Comparison of ENCODE assay signal across 9 mouse cellular contexts in genomic region chr6:136353399-136354184, GRCm38 (mm10). TPM values are rescaled to one million over a fixed set of nuclear protein-coding genes. Genes with fewer than 3 reads are reported as not detected.
DNase-seq lines count a peak whose midpoint lies in the region; ATAC-seq lines count a peak whose summit lies in the region.
"Had no signal": no experiment of that assay in that cellular context is flagged by ENCODE, and none has a peak within 500 bp of the region (broad histone marks: within the 10 kb centered on the region; RNA-seq: fewer than 3 reads in every experiment).

No protein-coding gene starts in this region.

- H3K4me1 ChIP-seq in hindbrain, embryonic 13.5 days (replicated peaks) = no peaks in the 10 kb centered on the region
- H3K4me1 ChIP-seq: liver, embryonic 15.5 days had no signal

- H3K27ac ChIP-seq in hindbrain, embryonic 13.5 days = peak overlapping the region; percentile 5; the same call in 1 of the 2 replicates
- H3K27ac ChIP-seq: liver, embryonic 15.5 days had no signal

- DNase-seq in MN1 (ENCODE audit: low spot score) = peak; percentile 20
- DNase-seq in c-Kit-negative CD71-positive TER-119-positive erythroid progenitor cells, embryonic 14.5 days (ENCODE audit: low read depth, low spot score) = peak; percentile 3
- DNase-seq in fibroblast of lung, adult 2 months (ENCODE audit: low read depth) = peak; percentile 49
- DNase-seq in layer of hippocampus, postnatal 36 days = peak; percentile 80 to 85
- peak; percentile 80 to 86 for DNase-seq in right cerebral cortex, postnatal 36 days (ENCODE audit: low spot score in 2 of 2)

- no peak overlapping the region for H3K4me2 ChIP-seq in hindbrain, embryonic 13.5 days
- H3K4me2 ChIP-seq: liver, embryonic 15.5 days had no signal

- no peak overlapping the region for H3K9ac ChIP-seq in hindbrain, embryonic 13.5 days
- H3K9ac ChIP-seq: liver, embryonic 15.5 days had no signal

- H3K27me3 ChIP-seq in hindbrain, embryonic 13.5 days = no peaks in the 10 kb centered on the region
- H3K27me3 ChIP-seq: liver, embryonic 15.5 days had no signal

- H3K4me3 ChIP-seq in hindbrain, embryonic 13.5 days = no peak overlapping the region
- H3K4me3 ChIP-seq: liver, embryonic 15.5 days had no signal

- WGBS in hindbrain, embryonic 13.5 days = 43% methylated on average over 11 of the region's 11 CpGs

- peak; percentile 66 for ATAC-seq in hindbrain, embryonic 13.5 days (ENCODE audit: low FRiP score)
- peak; percentile 80 for ATAC-seq in megakaryocyte progenitor cell, adult 5-6 weeks (replicated peaks; ENCODE audit: poor library complexity)
- ATAC-seq in activated CD4-positive, CD25-positive, alpha-beta regulatory T cell, adult 4 months = no peak

- no peaks in the 10 kb centered on the region for H3K9me3 ChIP-seq in hindbrain, embryonic 13.5 days
- H3K9me3 ChIP-seq: liver, embryonic 15.5 days had no signal

- no peaks in the 10 kb centered on the region for H3K36me3 ChIP-seq in hindbrain, embryonic 13.5 days
- H3K36me3 ChIP-seq: liver, embryonic 15.5 days had no signal

RNA-seq across cellular contexts. Expression of gene Gm8994, which starts 26.3 kb away (rescaled TPM):
- polyA plus RNA-seq in hindbrain, embryonic 13.5 days (2015; fragmentation: Nextera tagmentation; extraction: Ambion mirVana) = not detected in 2 replicates
- total RNA-seq in layer of hippocampus, postnatal 36 days (2021) = not detected
- not detected in 2 replicates for total RNA-seq in megakaryocyte progenitor cell, adult 5-6 weeks (2015)
- total RNA-seq in megakaryocyte progenitor cell, adult 5-6 weeks (2017) = not detected in 2 replicates
- not detected for polyA plus RNA-seq in activated CD4-positive, CD25-positive, alpha-beta regulatory T cell, adult 4 months (2017; shearing (Covaris generic))
- polyA plus RNA-seq: liver, embryonic 15.5 days had no signal

Comparison
In these comparisons a context has a peak if more than half of its experiments do, and no peak if none do; other contexts are left out.
1. DNase-seq: peak in every context shown above with its lines; median percentile 83 in right cerebral cortex, postnatal 36 days; 82 in layer of hippocampus, postnatal 36 days; 49 in fibroblast of lung, adult 2 months; 20 in MN1; 3 in c-Kit-negative CD71-positive TER-119-positive erythroid progenitor cells, embryonic 14.5 days.